15 mouse cellular contexts compared by ENCODE assay signal in genomic region chr6:100113393-100114137, GRCm38 (mm10).
DNase-seq lines count a peak whose midpoint lies in the region; ATAC-seq lines count a peak whose summit lies in the region.
"Had no signal": no experiment of that assay in that cellular context is flagged by ENCODE, and none has a peak within 500 bp of the region (broad histone marks: within the 10 kb centered on the region; RNA-seq: fewer than 3 reads in every experiment).

No protein-coding gene starts in this region.

- DNase-seq in neural tube, embryonic 10.5 days (ENCODE audit: extremely low spot score, low spot score), result no peak
- peak; percentile 25 for DNase-seq in kidney, adult 18-20 months
- peak; percentile 29 for DNase-seq in midbrain, embryonic 14.5 days
- DNase-seq in embryo, embryonic 10 days (ENCODE audit: low spot score), result no peak
- DNase-seq in thymus, postnatal 36 days, result no peak
- DNase-seq: adrenal gland, postnatal 25 days; gastrocnemius, postnatal 36 days had no signal

- ATAC-seq in hindbrain, embryonic 15.5 days (ENCODE audit: low FRiP score, low read depth), result peak; percentile 76
- no peak for ATAC-seq in hindbrain, embryonic 13.5 days (ENCODE audit: low FRiP score)
- peak; percentile 14; the same call in 1 of the 2 replicates for ATAC-seq in neural tube, embryonic 14.5 days (ENCODE audit: low read depth)
- no peak for ATAC-seq in midbrain, embryonic 14.5 days (ENCODE audit: low FRiP score, low TSS enrichment)
- ATAC-seq: forebrain, embryonic 16.5 days; intestine, embryonic 15.5 days had no signal

- no peak overlapping the region for H3K27ac ChIP-seq in hindbrain, embryonic 15.5 days (replicated peaks)
- H3K27ac ChIP-seq in hindbrain, embryonic 13.5 days, result no peak overlapping the region
- no peak overlapping the region for H3K27ac ChIP-seq in neural tube, embryonic 14.5 days (ENCODE audit: low read depth, low read length)
- no peak overlapping the region for H3K27ac ChIP-seq in midbrain, embryonic 14.5 days (replicated peaks; ENCODE audit: low read depth, low read length)
- H3K27ac ChIP-seq: embryonic facial prominence, embryonic 15.5 days; intestine, embryonic 15.5 days; neural tube, embryonic 12.5 days had no signal

- H3K27me3 ChIP-seq in hindbrain, embryonic 15.5 days, result 0 out of 2 replicates have a peak, but pooled peaks cover 2% of the 10 kb centered on the region
- H3K27me3 ChIP-seq in hindbrain, embryonic 13.5 days, result peaks cover 11% of the 10 kb centered on the region; the same call in 1 of the 2 replicates
- H3K27me3 ChIP-seq in neural tube, embryonic 14.5 days (ENCODE audit: control insufficient read depth, insufficient read depth, low read length), result no peaks in the 10 kb centered on the region
- H3K27me3 ChIP-seq in midbrain, embryonic 14.5 days (ENCODE audit: control insufficient read depth, insufficient read depth, low read length), result no peaks in the 10 kb centered on the region
- H3K27me3 ChIP-seq: embryonic facial prominence, embryonic 15.5 days; intestine, embryonic 15.5 days; neural tube, embryonic 12.5 days had no signal

- H3K4me1 ChIP-seq in hindbrain, embryonic 15.5 days (replicated peaks), result peaks cover 7% of the 10 kb centered on the region
- peaks cover 13% of the 10 kb centered on the region; the same call in 1 of the 2 replicates for H3K4me1 ChIP-seq in hindbrain, embryonic 13.5 days (replicated peaks)
- no peaks in the 10 kb centered on the region for H3K4me1 ChIP-seq in neural tube, embryonic 14.5 days (ENCODE audit: control insufficient read depth, insufficient read depth, low read length)
- H3K4me1 ChIP-seq in midbrain, embryonic 14.5 days (ENCODE audit: control insufficient read depth, insufficient read depth, low read length), result no peaks in the 10 kb centered on the region; the same call in none of the 2 replicates
- H3K4me1 ChIP-seq: neural tube, embryonic 12.5 days had no signal

- no peaks in the 10 kb centered on the region for H3K36me3 ChIP-seq in hindbrain, embryonic 15.5 days
- no peaks in the 10 kb centered on the region for H3K36me3 ChIP-seq in hindbrain, embryonic 13.5 days
- no peaks in the 10 kb centered on the region for H3K36me3 ChIP-seq in neural tube, embryonic 14.5 days (ENCODE audit: control insufficient read depth, insufficient read depth, low read length)
- H3K36me3 ChIP-seq in midbrain, embryonic 14.5 days (ENCODE audit: control insufficient read depth, insufficient read depth, low read length), result no peaks in the 10 kb centered on the region
- H3K36me3 ChIP-seq: embryonic facial prominence, embryonic 15.5 days; intestine, embryonic 15.5 days; neural tube, embryonic 12.5 days had no signal

- no peak overlapping the region for H3K4me3 ChIP-seq in hindbrain, embryonic 15.5 days
- H3K4me3 ChIP-seq in hindbrain, embryonic 13.5 days, result no peak overlapping the region
- no peak overlapping the region for H3K4me3 ChIP-seq in neural tube, embryonic 14.5 days (ENCODE audit: low read depth, low read length)
- no peak overlapping the region for H3K4me3 ChIP-seq in midbrain, embryonic 14.5 days (replicated peaks; ENCODE audit: low read depth, low read length)
- H3K4me3 ChIP-seq: embryonic facial prominence, embryonic 15.5 days; intestine, embryonic 15.5 days; megakaryocyte, embryonic 14.5 days; neural tube, embryonic 12.5 days had no signal

- no peaks in the 10 kb centered on the region for H3K9me3 ChIP-seq in hindbrain, embryonic 15.5 days
- no peaks in the 10 kb centered on the region for H3K9me3 ChIP-seq in hindbrain, embryonic 13.5 days
- no peaks in the 10 kb centered on the region for H3K9me3 ChIP-seq in neural tube, embryonic 14.5 days (ENCODE audit: control insufficient read depth, low read length)
- no peaks in the 10 kb centered on the region for H3K9me3 ChIP-seq in midbrain, embryonic 14.5 days (ENCODE audit: control insufficient read depth, low read length)
- H3K9me3 ChIP-seq: embryonic facial prominence, embryonic 15.5 days; intestine, embryonic 15.5 days; neural tube, embryonic 12.5 days had no signal

- H3K9ac ChIP-seq in hindbrain, embryonic 15.5 days, result no peak overlapping the region
- H3K9ac ChIP-seq in hindbrain, embryonic 13.5 days, result no peak overlapping the region
- H3K9ac ChIP-seq in neural tube, embryonic 14.5 days (replicated peaks; ENCODE audit: low read depth, low read length), result no peak overlapping the region
- H3K9ac ChIP-seq in midbrain, embryonic 14.5 days (replicated peaks; ENCODE audit: low read length), result no peak overlapping the region
- H3K9ac ChIP-seq: embryonic facial prominence, embryonic 15.5 days; intestine, embryonic 15.5 days; neural tube, embryonic 12.5 days had no signal

- 53% methylated on average over 4 of the region's 4 CpGs for WGBS in hindbrain, embryonic 15.5 days
- 61% methylated on average over 4 of the region's 4 CpGs for WGBS in hindbrain, embryonic 13.5 days
- WGBS in neural tube, embryonic 14.5 days, result 58% methylated on average over 4 of the region's 4 CpGs
- 51% methylated on average over 4 of the region's 4 CpGs for WGBS in midbrain, embryonic 14.5 days

- H3K4me2 ChIP-seq in hindbrain, embryonic 15.5 days, result no peak overlapping the region
- no peak overlapping the region for H3K4me2 ChIP-seq in hindbrain, embryonic 13.5 days
- no peak overlapping the region for H3K4me2 ChIP-seq in neural tube, embryonic 14.5 days (ENCODE audit: low read depth, low read length)
- no peak overlapping the region for H3K4me2 ChIP-seq in midbrain, embryonic 14.5 days (ENCODE audit: low read length)
- H3K4me2 ChIP-seq: embryonic facial prominence, embryonic 15.5 days; intestine, embryonic 15.5 days; neural tube, embryonic 12.5 days had no signal

Comparison
In these comparisons a context has a peak if more than half of its experiments do, and no peak if none do; other contexts are left out.
1. ATAC-seq: peak in hindbrain, embryonic 15.5 days (single experiment) and neural tube, embryonic 14.5 days (single experiment); none in hindbrain, embryonic 13.5 days (single experiment) and midbrain, embryonic 14.5 days (single experiment).
2. DNase-seq: peak in kidney, adult 18-20 months (single experiment) and midbrain, embryonic 14.5 days (single experiment); none in neural tube, embryonic 10.5 days (single experiment), embryo, embryonic 10 days (single experiment) and thymus, postnatal 36 days (0 of 2).